Mouse (Mus musculus): ENCODE results near the gene Sdhb. TPM values are rescaled to one million over a fixed set of nuclear protein-coding genes. Genes with fewer than 3 reads are reported as not detected.
A peak's percentile ranks its signal among the peaks of the same experiment; 100 is the strongest.

The Sdhb gene
- total and polyA plus RNA-seq, 3 experiments, result 1,030 to 1,344 (median 1,126) TPM

- no peaks in the 10 kb centered on the region for H3K79me2 ChIP-seq (replicated peaks; ENCODE audit: control insufficient read depth, insufficient read depth, low read length)
- no peak overlapping the region for H3K4me3 ChIP-seq
- WGBS, result 25% methylated on average over 14 of the region's 14 CpGs
- peak; percentile 68 to 76 for DNase-seq
- TF ChIP-seq POLR2A (IDR thresholded peaks at IDR 0.05; ENCODE audit: insufficient read depth, low read depth, low read length), result no peak
- no peak for TF ChIP-seq CTCF (IDR thresholded peaks at IDR 0.05)
- no peak for TF ChIP-seq EP300 (IDR thresholded peaks at IDR 0.05; ENCODE audit: insufficient read depth, low read depth, low read length)
- peak overlapping the region; percentile 26; the same call in 1 of the 2 replicates for H3K27ac ChIP-seq
- H3K9ac ChIP-seq (ENCODE audit: low read depth, low read length), result 0 out of 2 replicates have a peak overlapping the region, but pooled peaks have one; percentile 33
- H3K4me1 ChIP-seq (ENCODE audit: control insufficient read depth, insufficient read depth, low read length), result peaks cover 12% of the 10 kb centered on the region
- H3K36me3 ChIP-seq (ENCODE audit: control insufficient read depth, insufficient read depth, low read length), result no peaks in the 10 kb centered on the region
- H3K27me3 ChIP-seq (ENCODE audit: control insufficient read depth, insufficient read depth, low read length), result no peaks in the 10 kb centered on the region
- intact Hi-C loops (cut with DNase I), result loop anchor here (10.0 kb wide), 1 partner anchor 296 kb away; no protein-coding TSS in a partner anchor
Measured at GRCm38 (mm10) chr4:141020811-141021613, 60.0 kb downstream of the Sdhb start.

DNA sequence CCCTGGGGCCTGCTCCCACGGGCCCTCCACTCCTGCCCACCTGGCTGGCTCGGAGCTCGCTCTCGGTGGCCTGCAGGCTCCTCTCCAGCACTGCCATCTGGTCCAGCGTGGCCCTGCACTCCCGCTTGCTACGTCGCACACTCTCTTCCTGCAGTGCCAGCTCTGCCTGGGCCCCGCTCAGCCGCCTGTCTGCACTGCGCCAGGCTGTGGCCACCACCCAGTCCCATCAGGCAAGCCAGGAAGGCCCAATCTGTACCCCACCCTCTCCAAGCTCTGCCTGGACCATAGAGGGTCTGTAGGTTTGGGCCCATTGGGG lies 60.6 kb downstream of the Sdhb start:
- H3K27me3 ChIP-seq (ENCODE audit: control insufficient read depth, insufficient read depth, low read length), result no peaks in the 10 kb centered on the region
- WGBS, result 51% methylated on average over 11 of the region's 11 CpGs
- intact Hi-C loops (cut with DNase I), result loop anchor here (10.0 kb wide), 1 partner anchor 297 kb away; no protein-coding TSS in a partner anchor
- 0 out of 2 replicates have a peak overlapping the region, but pooled peaks have one; percentile 33 for H3K9ac ChIP-seq (ENCODE audit: low read depth, low read length)
- no peaks in the 10 kb centered on the region for H3K79me2 ChIP-seq (replicated peaks; ENCODE audit: control insufficient read depth, insufficient read depth, low read length)
- peaks cover 9% of the 10 kb centered on the region for H3K4me1 ChIP-seq (ENCODE audit: control insufficient read depth, insufficient read depth, low read length)
- H3K27ac ChIP-seq, result no peak overlapping the region; the same call in 1 of the 2 replicates
- no peak overlapping the region for H3K4me3 ChIP-seq
- no peaks in the 10 kb centered on the region for H3K36me3 ChIP-seq (ENCODE audit: control insufficient read depth, insufficient read depth, low read length)
- TF ChIP-seq CTCF (IDR thresholded peaks at IDR 0.05) (no peak), EP300 (IDR thresholded peaks at IDR 0.05; ENCODE audit: insufficient read depth, low read depth, low read length) (no peak), POLR2A (IDR thresholded peaks at IDR 0.05; ENCODE audit: insufficient read depth, low read depth, low read length) (no peak)
- DNase-seq, result no peak

DNA sequence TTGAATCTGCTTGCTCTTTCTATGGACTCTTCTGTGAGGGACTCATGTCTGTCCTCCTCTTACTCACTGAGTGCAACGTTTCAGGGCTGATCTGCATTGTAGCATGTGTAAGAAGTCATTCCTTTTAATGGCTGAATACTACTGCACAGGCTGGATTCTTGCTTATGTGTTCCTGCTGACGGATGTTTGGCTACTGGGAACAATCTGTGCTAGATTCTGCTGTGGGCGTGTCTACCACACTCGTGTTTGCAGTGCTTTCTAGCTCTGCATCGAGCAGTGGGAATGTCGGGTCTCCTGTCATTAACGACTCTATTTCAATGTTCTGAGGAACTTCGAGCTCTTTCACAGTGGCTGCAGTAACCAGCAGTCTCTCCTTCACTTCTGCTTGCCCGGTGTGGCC lies 63.0 kb downstream of the Sdhb start:
- Histone ChIP-seq H3K27me3 (ENCODE audit: control insufficient read depth, insufficient read depth, low read length) (no peaks in the 10 kb centered on the region), H3K27ac (no peak overlapping the region), H3K79me2 (replicated peaks; ENCODE audit: control insufficient read depth, insufficient read depth, low read length) (no peaks in the 10 kb centered on the region), H3K4me1 (ENCODE audit: control insufficient read depth, insufficient read depth, low read length) (peaks cover 9% of the 10 kb centered on the region), H3K9ac (ENCODE audit: low read depth, low read length) (no peak overlapping the region), H3K4me3 (no peak overlapping the region), H3K36me3 (ENCODE audit: control insufficient read depth, insufficient read depth, low read length) (no peaks in the 10 kb centered on the region)
- no peak for DNase-seq
- 45% methylated on average over 9 of the region's 9 CpGs for WGBS
- intact Hi-C loops (cut with DNase I), result loop anchor here (10.0 kb wide), 1 partner anchor 299 kb away; no protein-coding TSS in a partner anchor
- TF ChIP-seq POLR2A (IDR thresholded peaks at IDR 0.05; ENCODE audit: insufficient read depth, low read depth, low read length), result no peak
- no peak for TF ChIP-seq EP300 (IDR thresholded peaks at IDR 0.05; ENCODE audit: insufficient read depth, low read depth, low read length)

DNA sequence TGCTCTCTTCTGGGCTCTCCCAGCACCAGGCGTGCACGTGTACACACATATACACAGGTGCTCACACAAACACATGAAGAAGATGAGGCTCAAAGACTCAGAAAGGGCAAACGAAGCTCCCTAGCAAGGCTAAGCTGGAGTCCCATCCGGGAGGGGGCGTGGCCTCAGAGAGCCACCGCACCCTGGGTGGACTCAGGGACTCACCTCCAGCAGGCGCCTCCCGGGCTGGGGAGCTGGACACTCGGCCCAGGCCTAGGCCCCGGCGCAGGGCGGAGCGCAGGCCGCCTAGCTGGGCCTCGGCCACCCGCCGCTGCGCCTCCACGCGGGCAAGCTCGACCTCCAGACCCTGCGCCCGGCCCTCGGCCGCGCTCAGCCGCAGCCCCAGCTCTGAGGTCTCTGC lies 64.0 kb downstream of the Sdhb start:
- no peak for TF ChIP-seq POLR2A (IDR thresholded peaks at IDR 0.05; ENCODE audit: insufficient read depth, low read depth, low read length)
- no peak for TF ChIP-seq CTCF (IDR thresholded peaks at IDR 0.05)
- TF ChIP-seq EP300 (IDR thresholded peaks at IDR 0.05; ENCODE audit: insufficient read depth, low read depth, low read length), result no peak
- Histone ChIP-seq H3K27me3 (ENCODE audit: control insufficient read depth, insufficient read depth, low read length) (no peaks in the 10 kb centered on the region), H3K79me2 (replicated peaks; ENCODE audit: control insufficient read depth, insufficient read depth, low read length) (no peaks in the 10 kb centered on the region), H3K27ac (no peak overlapping the region), H3K4me3 (no peak overlapping the region), H3K36me3 (ENCODE audit: control insufficient read depth, insufficient read depth, low read length) (no peaks in the 10 kb centered on the region), H3K9ac (ENCODE audit: low read depth, low read length) (no peak overlapping the region), H3K4me1 (ENCODE audit: control insufficient read depth, insufficient read depth, low read length) (peaks cover 9% of the 10 kb centered on the region)
- intact Hi-C loops (cut with DNase I), result loop anchor here (10.0 kb wide), 1 partner anchor 300 kb away; no protein-coding TSS in a partner anchor
- WGBS, result 91% methylated on average over 27 of the region's 27 CpGs
- DNase-seq, result no peak

Other genes with a start within 250 kb of the Sdhb start
- not detected for gene Padi6, start 218.6 kb upstream of the Sdhb start, total RNA-seq (2021)
- gene Padi6, start 218.6 kb upstream of the Sdhb start, polyA plus RNA-seq (2012; rRNA removed), result not detected in 2 replicates
- 1 to 10 TPM in 1 of 2 experiments, under 1 TPM in 1; 0.70 to 2.5 TPM for gene Padi4, start 187.0 kb upstream of the Sdhb start, total RNA-seq (2021)
- gene Padi4, start 187.0 kb upstream of the Sdhb start, polyA plus RNA-seq (2012; rRNA removed), result 1.9 and 2.6 TPM in 2 replicates
- gene Padi3, start 150.6 kb upstream of the Sdhb start, total RNA-seq (2021), result under 1 TPM; 0.09 to 0.16 TPM
- 0.06 TPM in 1 of 2 replicates, not detected in the other for gene Padi3, start 150.6 kb upstream of the Sdhb start, polyA plus RNA-seq (2012; rRNA removed)
- gene Padi1, start 115.4 kb upstream of the Sdhb start, total RNA-seq (2021), result not detected
- 0.47 TPM in 1 of 2 replicates, not detected in the other for gene Padi1, start 115.4 kb upstream of the Sdhb start, polyA plus RNA-seq (2012; rRNA removed)
- gene Padi2, start 54.9 kb upstream of the Sdhb start, total RNA-seq (2021), result under 1 TPM; 0.31 to 0.96 TPM
- 1.3 and 1.4 TPM in 2 replicates for gene Padi2, start 54.9 kb upstream of the Sdhb start, polyA plus RNA-seq (2012; rRNA removed)
- 10 to 100 TPM; 15.1 to 17.7 TPM for gene Atp13a2, start 25.7 kb downstream of the Sdhb start, total RNA-seq (2021)
- 30.4 and 34.8 TPM in 2 replicates for gene Atp13a2, start 25.7 kb downstream of the Sdhb start, polyA plus RNA-seq (2012; rRNA removed)
- 1 to 10 TPM; 3.1 TPM for gene Mfap2, start 49.2 kb downstream of the Sdhb start, total RNA-seq (2021)
- gene Mfap2, start 49.2 kb downstream of the Sdhb start, polyA plus RNA-seq (2012; rRNA removed), result 12.2 and 17.6 TPM in 2 replicates
- gene Crocc, start 99.3 kb downstream of the Sdhb start, total RNA-seq (2021), result 1 to 10 TPM; 4.6 to 4.9 TPM
- gene Crocc, start 99.3 kb downstream of the Sdhb start, polyA plus RNA-seq (2012; rRNA removed), result 5.1 and 8.1 TPM in 2 replicates
- gene Necap2, start 117.2 kb downstream of the Sdhb start, total RNA-seq (2021), result 10 to 100 TPM; 13.9 to 14.9 TPM
- 21.2 and 24.5 TPM in 2 replicates for gene Necap2, start 117.2 kb downstream of the Sdhb start, polyA plus RNA-seq (2012; rRNA removed)
- gene Spata21, start 127.1 kb downstream of the Sdhb start, total RNA-seq (2021), result not detected
- 0.16 and 0.20 TPM in 2 replicates for gene Spata21, start 127.1 kb downstream of the Sdhb start, polyA plus RNA-seq (2012; rRNA removed)
- 100 to 1,000 TPM in 1 of 2 experiments, 10 to 100 TPM in 1; 90.0 to 106 TPM for gene Szrd1, start 178.6 kb downstream of the Sdhb start, total RNA-seq (2021)
- gene Szrd1, start 178.6 kb downstream of the Sdhb start, polyA plus RNA-seq (2012; rRNA removed), result 32.1 and 33.1 TPM in 2 replicates
- 10 to 100 TPM in 1 of 2 experiments, 1 to 10 TPM in 1; 9.0 to 11.3 TPM for gene Fbxo42, start 186.7 kb downstream of the Sdhb start, total RNA-seq (2021)
- 7.6 and 11.9 TPM in 2 replicates for gene Fbxo42, start 186.7 kb downstream of the Sdhb start, polyA plus RNA-seq (2012; rRNA removed)

All from heart, adult 2 months (tissue).